Mouse (Mus musculus) right cerebral cortex, postnatal 14 days (tissue): ENCODE measurements around the gene Cds1.

Experiments used
- DNase-seq: peaks from one replicate; pipeline ENCODE4 v3.0.0; 2022

Cds1 gene

DNA sequence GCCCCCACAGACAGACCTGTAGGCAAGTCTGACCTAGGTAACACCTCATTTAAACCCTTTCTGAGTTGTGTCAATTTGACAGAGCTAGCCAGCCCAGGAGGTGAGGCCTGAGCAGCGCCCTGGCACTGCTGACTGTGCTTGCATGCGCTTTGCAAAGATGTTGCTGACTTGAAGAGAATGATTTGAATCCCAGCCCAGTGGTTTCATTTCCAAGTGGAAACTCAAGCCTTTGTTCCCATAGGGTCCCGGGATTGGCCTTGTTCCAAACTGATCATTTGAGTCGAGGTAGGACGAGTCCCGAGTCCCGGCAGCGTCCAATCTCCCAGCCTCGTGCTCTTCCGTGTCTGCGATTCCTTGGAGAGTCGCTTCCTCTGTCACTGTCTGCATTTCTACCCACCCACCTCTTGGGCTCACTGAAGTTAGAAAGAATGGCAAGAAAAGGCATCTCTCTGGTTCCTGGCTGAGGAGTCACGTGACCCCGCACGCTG is 14.5 kb downstream of the Cds1 start:
- DNase-seq, result no peak

DNA sequence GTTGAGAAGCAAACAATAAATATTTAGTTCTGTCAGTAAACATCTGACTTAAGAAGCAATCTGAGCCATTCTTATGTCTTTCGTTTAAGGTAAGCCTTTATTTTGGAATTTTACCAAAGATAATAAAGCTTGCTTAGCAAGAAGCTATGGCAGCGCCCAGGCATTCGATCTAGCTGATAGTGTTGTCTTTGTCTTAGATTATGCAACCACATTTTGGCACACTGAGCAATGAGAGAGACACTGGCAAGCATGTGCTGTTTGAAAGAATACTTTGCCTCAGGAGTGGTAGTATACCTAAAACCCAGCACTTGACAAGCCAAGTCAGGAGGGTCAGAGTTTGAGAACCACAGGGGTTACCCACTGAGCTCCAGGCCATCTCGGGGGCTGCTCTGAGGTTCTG is 16.0 kb downstream of the Cds1 start:
- DNase-seq, result no peak

DNA sequence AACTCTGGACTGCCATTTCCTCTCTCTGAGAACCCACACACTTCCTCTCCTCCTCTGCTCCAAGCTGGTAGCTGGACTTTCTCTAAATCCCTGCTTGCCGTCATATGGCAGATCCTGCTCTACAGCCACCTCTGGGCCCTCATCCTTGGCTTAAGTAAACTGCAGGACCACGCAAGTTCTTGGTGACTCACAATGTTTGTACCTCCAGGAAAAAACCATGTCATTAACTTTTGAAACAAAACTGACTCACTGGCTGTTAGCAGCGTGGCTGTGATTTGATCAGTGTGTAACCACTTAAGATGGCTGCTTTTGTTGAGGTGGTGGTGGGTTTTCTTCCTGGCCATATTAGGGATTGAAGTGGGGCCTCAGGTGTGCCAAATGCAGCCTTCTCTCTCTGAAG is 19.4 kb downstream of the Cds1 start:
- no peak for DNase-seq

DNA sequence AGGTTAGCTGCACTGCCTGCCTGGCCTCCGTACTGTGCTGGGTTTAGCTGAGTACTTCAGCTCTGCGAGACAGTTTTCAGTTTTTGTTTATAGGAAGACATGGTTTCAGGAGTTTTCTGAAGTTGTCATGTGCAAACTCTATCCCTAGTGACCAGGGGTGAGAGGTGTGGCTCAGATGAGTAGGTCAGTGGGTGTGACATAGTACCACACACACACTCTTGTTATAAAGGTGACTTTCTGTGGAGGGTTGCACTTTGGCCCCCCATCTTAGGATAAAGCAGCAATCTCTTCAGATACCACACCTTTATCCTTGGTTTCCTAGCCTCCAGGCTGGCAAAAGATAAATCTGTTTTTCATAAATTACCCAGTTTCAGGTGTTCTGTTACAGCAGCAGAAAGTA is 19.9 kb downstream of the Cds1 start:
- DNase-seq, result no peak

DNA sequence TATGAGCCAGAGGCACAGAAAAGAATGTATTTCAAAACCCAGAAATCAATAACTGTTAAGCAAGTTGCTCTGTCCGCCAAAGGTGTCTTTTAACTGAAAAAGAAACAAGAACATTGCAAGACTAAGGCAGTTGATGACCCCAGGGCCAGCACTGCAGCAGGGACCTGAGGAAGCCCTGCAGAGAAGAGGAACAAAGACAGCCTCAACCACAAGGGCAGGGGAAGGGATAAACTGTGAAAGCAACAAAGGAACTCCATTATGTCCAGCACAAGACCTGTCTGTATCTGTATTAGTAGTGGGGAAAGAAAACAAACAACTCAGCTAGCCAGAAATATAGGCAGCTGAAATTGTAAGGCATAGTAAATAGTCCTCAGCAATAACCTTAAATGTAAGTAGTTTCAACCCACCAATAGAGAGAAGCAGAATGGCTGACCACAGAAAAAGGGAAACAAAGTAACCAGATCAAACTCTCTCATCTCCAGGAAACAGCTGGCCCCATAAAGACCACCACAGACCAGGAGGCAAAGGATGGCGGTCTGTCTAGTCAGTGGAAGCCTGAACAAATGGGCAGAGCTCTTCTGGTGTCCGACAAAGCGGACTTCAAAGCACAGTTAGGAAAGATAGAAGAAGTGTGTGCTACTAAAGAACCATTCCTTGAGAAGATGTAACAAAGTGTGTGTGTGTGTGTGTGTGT is 21.1 kb downstream of the Cds1 start:
- no peak for DNase-seq

DNA sequence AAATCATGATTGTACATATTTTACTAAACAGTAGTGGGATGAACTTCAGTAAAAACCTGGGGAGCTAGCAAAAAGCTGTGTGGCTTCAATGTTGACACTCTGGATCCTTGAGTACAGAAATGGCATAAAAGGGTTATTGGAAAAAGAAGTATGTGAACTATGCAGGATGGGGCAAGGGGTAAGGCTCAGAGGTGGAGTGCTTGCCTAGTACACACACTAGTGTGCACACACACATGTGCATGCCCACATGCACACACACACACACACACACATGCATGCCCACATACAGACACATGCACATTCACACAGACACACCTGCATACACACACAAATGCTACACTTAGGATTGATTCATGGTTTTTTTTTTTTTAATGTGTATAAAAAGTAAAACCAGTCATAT is 24.8 kb downstream of the Cds1 start:
- DNase-seq, result no peak

DNA sequence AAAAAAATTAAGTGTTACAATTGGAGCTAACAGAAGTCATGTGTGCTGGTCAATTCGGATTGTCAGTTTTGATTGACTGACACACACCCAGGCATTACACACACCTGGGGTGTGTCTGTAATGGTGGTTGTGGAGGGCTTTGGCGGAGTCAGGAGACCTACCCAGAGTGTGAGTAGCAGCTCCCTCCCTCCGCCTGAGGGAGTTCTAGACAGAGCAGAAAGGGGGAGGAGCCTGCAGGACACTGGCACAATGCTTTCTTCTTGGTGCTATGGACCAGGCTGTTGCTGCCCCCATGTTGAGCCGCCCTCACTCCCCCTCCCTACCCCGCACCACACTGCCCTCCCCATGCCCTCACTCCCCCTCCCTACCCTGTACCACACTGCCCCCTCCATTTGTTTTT is 25.6 kb downstream of the Cds1 start:
- DNase-seq, result no peak

DNA sequence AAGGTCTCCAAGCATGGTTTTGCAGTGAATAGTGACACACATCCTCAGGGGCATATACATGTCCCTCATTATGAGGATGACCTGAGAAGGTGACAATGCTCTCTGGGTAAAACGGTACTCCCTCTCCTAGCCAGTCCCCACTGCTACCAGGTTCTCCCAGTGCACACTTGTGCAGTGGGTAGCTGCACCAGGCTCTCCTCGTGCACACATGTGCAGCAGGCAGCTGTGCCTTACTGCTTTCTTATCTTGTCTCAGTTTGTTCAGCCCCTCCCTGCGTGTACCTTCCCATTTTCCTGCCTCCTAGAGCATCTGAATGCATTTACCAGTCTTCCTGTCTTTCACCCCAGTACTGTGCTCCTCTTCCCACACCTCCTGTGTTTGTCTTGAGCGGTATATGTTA is 27.7 kb downstream of the Cds1 start:
- DNase-seq, result no peak

DNA sequence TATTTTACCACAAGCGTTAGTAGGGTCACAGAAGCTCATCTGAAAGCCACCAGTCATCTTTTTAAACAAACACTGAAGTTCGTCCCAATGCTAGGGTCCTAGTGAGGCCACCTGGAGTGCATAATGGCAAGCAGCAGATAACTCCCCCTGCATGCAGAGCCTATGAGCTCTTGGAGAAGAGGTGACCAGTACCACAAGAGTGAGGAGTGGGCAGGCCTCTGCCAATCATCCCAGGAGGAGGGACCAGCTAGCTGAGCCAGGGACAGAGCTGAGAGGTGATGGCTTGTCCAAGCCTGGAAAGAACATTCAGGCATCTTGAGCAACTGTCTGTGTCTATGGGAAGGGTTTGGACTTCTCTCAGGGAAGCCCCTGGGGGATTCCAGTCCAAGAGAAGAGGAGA is 37.0 kb downstream of the Cds1 start:
- DNase-seq, result no peak

DNA sequence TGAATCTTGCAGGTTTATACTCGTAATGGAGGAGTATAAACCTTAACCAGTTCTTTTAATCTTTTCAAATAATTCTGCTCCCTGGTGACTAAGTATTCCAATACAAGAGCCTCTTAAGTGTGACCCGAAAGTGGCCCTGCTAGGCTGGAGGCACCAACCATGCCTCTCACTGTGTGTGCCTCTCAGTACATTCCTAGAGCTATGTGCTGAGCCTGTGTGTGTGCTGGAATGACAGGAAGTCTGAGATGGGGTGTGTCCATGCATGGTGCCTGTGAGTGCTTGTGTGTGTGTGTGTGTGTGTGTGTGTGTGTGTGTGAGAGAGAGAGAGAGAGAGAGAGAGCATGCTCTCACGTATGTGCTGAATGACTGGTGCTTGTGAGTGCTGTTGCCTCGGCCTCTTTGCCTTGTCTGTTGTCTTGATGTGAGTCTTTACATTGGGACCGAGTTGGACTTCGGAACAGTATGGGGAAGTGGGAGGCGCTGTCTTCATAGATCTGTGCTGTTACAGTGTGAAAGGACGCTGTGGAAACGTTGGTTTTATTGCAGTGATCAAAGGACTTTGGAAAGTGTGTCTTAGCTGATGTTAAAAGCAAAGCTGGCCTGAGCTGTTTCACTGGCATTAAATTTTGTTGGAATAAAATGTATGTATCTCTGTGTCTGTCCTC is 37.6 kb downstream of the Cds1 start:
- DNase-seq, result no peak

DNA sequence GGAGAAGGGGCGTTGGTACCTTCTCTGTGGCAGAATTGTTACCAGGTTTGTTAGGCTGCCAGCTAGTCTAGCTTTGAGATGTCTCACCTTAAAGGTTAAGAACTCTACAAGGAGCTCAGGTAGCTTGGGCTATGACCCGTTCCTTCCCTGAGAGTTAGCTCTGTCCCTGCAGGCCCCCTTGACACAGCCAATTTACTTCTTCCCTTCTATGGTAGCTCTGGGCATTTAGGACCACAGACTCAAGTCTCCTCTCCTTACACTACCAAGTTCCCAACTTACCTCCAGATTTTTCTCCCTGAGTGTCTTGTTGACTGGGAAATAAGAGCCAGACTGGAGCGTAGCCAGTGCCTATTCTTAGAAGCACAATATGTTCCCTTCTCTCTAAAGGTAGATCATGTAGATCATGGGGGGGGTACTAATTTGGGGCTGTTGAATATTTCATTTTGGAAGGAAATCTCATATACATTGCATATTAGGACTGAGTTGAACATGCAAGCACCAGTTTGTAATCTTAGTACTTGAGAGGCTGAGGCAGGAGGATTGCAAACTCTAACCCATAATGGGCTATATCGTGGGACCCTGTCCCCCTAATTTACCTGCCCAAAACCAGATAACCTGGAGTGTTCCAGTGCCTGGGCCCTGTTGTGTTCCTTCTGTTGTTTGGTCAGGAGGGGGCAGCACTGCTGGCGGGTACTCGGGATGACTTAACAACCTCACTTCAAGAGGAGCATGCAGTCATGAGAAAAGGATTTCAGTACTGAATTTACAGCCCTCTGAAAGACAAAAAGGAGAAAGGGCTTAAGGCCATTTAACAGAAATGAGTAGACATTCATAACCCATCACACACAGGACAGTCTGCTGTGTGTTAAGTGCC is 46.6 kb downstream of the Cds1 start:
- DNase-seq, result no peak

DNA sequence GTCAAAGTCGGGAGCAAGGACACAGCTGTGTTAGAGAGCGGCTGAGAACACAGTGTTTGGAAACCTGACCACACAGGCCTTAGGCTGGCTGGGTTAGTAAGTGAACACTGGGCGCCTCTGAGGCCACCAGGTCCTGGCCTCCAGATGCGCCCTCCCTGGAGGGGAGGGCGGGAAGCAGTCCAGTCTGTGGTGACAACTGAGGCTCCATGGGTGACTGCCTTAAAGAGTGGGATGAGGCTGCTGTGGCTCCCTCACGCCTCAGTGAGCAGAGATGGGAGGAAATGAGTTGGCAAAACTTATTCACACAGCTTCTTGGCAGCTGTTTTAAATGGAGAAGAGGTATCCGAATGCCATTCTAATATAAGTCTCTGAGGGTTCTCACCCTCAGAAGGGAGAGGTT is 51.9 kb downstream of the Cds1 start:
- no peak for DNase-seq

DNA sequence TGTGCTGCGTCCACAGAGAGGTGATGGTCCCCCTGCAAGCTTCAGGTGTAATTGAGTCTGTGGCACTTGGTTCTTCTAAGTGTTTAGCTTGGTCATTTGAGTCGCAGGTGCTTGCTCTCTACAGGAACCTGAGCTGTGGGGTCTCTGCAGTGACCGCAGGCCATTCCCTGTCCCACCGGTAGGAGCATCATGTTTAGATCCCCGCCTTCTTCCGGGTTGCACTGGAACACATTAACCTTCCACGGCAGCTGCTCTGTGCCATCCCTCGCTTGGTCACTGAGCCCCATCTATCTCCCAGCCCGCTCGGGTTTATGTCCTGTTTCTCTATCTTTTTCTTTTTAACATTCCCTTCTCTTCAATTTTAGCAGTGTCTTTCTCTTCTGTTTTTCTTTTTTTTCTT is 54.3 kb downstream of the Cds1 start:
- DNase-seq, result no peak

DNA sequence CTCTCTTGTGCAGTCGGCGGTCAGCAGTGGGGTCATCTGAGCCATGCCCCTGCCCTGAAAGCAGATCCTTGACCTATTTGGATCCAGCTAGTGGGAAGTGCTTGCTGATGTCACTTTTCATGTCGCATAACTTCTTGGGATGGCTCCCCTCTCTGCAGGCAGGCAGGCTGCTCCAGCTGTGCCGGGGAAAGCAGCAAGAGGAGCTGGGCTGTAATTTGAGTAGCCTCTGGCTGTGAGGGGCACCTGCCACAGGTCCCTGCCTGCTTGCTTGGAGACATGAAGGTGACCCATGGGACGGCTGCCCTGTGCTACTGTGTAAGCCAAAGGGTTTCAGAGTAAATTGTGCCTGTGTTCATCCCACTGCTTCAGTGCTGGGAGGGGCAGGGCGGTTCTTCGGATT is 54.9 kb downstream of the Cds1 start:
- no peak for DNase-seq

DNA sequence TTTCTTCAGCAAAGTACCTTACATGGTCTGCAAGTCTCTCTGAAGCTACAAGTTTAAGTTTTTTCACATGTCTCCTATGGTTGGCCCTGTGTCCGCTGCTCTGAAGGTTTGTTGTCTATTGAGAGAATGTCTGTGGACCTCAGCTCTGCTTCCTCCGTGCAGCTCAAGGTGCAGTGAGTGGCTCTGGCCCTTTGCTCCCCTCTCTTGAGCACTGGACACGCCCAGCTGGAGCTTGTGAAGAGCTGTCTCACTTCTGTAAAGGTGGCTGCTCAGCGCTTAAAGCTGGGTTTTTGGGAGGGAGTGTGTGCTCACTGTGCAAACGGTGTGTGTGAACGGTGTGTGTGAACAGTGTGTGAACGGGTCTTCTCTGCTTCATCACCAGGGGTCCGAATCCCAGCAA is 56.1 kb downstream of the Cds1 start:
- DNase-seq, result no peak

DNA sequence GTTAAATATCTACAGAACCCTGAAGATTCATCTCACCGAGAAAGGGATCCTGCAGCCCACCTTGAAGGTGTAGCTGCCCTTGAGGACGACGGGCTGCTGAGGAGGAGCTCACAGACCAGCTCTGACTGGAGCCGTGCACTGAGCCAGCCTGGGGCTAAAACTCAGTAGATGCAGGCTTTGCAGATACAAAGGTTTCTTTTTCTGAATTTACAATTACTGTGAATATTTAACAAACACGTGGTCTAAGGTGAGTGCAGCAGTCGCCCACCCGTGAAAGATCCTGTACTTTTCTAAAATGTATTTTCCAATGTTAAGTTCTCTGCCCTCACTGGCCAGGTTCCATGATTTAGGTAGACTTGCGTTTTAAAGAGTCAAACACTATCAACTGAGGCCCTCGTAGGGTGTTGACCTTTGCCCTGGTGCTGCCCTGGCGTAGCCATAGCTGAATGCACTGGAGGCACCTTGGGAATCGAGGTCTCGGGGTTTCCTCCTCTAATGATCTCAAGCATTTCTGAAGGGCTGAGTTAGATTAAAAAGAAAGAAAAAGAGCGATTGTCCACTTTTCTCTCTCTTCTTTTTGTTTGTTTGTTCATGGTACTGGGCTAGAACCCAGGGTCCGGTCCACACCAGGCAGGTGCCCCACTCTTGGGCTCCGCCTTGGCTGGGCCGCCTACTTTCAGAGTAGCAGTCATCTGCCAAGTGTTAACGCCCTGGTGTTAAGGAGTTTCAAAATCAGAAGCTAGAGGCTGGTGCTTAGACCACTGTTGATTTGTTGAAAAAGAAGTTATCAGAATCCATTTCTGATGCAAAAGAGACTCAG is 56.8 kb downstream of the Cds1 start:
- DNase-seq, result no peak

DNA sequence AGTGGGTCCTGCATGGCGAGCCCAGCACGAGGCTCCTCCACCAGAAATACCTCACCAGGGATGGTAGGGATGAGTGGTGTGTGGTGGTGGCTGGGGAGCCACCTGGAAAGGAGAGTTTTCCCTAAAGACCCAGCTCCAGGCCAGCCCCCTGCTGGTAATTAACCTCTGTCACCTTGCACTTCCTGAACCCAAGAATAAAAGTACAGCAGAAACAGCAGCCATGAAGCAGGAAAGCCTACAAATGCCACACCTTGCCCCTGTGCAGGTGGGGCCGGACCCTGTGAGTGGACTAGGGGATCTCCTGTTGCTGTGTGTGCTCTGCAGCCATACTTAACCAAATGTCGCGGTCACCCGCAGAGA is 57.4 kb downstream of the Cds1 start:
- no peak for DNase-seq

DNA sequence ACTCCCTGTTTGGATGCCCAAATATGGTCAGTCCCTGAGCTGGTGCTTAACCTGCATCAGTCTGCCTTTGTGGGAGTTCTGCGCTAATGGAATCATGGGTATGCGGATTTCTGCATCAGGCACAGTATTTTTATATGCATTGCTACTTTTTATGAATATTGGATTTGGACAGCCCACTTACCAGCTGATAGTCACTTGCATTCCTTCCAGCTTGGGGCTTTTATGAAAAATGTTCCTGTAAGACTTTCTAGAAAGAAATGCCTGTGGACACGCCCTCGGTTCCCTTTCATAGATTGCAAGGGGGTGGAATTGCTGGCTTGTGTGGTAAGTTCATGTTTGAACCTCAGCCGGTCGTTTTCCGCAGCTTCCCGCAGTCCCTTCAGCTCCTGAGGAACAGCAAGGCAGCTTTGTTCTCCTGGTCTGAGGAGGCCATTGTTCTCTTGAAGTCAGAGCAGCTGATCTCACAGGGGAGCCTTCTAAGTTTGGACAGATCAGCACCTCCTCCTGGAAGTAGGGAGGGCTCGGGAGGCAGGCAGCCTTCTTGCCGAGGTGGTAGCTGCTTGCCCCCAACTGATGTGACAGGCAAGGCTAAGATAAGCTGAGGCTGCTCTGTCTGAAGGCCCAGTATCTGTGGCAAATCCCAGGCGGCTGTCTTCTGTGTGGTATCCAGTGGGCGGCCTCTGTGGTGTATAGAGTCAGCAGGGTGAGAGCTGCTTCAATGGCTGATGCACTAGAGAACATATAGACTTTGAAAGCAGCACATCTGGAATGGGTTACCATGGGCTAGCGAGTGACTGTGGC is 60.4 kb downstream of the Cds1 start:
- no peak for DNase-seq

DNA sequence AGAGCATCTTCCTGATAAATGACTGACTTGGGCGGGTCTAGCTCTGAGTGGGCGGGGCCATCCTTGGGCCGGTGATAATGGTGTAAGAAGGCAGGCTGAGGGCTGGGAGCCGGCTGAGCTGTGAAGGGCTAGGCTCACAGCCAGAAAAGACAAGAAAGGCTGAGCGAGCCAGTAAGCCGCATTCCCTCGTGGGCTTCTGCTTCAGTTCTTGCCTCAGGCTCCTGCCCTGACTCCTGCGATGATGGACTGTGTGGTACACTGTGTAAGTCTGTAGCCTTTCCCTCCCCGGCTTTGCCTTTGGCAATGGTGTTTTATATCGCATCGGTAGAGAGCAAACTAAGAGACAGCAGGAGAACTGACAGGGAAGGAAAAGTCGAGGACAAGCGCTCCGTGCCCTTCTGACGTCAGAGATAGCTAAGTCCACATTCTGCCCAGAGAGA is 61.6 kb downstream of the Cds1 start:
- DNase-seq, result no peak

DNA sequence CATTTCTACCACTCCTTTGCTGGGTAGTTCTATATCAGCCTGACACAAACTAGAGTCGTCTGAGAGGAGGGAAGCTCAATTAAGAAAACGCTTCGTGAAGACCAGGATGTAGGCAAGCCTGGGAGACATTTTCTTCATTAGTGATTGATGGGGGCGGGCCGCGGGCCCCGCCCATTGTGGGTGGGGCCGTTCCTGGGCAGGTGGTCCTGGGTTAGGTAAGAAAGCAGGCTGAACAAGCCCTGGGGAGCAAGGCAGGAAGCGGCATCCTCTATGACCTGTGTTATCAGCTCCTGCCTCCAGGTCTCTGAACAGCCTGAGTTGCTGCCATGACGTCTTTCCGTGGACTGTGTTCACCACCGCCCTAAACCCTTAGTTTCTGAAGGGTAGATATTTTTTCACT is 62.5 kb downstream of the Cds1 start:
- DNase-seq, result no peak

DNA sequence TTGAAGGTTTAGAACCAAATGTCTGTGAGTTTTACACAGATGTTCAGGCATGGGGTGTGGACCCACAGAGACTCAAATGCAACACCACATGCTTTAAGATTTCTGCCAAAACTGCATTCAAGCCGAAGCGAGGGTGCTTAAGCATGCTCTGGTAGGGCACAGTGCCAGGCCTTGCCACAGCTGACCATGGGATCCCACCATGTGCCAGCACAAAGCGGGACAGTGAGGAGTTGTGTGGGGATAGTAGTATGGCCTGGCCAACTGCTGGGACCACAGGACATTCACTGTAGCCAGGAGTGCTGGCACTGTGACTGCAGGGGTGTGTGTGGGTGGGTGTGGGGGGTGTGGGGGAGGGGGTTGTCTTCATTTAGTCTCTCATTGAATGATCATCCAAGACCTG is 64.0 kb downstream of the Cds1 start:
- no peak for DNase-seq

DNA sequence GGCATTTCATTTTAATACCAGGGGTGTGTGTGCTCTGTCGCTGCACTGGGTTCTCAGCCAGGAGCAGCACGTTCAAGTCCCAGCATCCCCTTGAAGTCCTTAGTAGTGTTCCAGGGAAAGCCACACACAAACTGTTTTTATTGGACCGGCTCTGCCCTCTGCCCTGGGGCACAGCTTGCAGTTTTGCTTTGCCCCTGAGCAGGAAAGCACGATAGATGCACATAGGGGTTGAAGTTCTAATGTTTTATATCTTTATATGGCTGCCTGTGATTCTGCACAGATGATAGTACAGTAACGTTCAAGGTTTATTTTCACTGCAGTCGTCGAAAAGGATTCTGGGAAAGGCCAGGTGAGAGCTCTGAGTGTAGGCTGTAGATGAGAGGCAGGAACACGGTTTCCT is 65.2 kb downstream of the Cds1 start:
- DNase-seq, result no peak
